Mouse (Mus musculus) G1E-ER4 (cell line): ENCODE results near the gene Slc6a13. TPM values are rescaled to one million over a fixed set of nuclear protein-coding genes. Genes with fewer than 3 reads are reported as not detected.

Source experiments
- GATA1 ChIP-seq: IDR thresholded peaks from one replicate; pipeline ENCODE4 v1.8.0; 2012; ENCODE audit warnings: low read length, inconsistent platforms
- polyA plus RNA-seq: library from polyadenylated mRNA; stranded (reverse); fragments of >175 nt; gene quantifications from 2 replicates; pipeline ENCODE4 v1.2.3, GENCODE M21; 2012

Gene Slc6a13
- polyA plus RNA-seq, 1 experiment, result 5.4 TPM

DNA sequence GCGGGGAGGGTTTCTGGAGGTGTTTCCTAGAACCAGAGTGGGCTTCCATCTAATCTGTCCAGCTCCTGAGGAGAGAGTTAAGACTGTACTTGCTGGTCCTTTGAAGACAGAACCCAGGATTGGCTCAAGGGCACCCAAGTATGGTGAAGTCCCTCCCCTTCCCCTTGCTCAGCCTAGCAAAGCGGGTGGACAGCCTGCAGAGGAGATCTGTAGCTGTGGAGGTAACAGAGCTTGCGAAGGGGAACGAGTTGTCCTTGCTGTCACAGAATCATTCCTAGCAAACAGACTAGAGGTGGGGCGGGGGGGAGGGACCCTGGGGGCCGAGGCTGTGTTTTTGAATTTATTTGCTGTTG lies 43.7 kb downstream of the Slc6a13 start:
- TF ChIP-seq GATA1, result no peak

DNA sequence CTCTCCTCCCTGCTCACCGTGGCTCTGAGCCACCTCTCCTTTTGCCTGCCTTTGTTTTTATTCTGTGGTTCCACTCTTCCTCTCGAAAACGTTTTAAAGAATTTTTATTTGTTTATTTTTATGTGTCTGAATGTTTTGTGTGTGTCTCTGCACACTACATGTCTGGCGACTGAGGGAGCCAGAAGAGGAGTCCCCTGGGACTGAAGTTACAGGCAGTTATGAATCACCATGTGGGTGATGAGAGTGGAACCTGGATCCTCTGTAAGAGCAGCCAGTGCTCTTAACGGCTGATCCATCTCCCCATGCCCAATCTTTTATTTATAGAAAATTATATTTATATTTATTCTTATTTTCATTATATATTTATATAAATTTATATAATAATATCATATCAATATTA lies 44.3 kb downstream of the Slc6a13 start:
- TF ChIP-seq GATA1, result no peak

DNA sequence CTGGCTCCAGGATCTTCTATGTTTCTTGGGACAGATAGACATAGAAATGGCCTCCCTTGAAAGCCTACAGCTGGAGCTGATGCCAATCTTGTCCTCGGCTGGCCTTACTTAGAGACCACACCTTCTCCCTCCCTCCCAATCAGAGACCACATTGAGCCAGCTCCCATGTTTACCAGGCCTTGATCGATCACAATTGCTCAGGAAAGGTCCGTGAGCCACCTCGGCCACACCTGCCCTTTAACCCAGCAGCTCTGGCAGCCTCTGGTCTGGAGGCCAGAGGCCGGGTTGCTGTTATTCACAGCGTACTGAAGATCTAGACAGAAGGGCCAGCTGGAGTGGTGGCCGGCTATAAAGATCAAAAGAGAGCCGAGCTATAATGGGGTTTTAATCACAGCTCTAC lies 46.4 kb downstream of the Slc6a13 start:
- TF ChIP-seq GATA1, result no peak

DNA sequence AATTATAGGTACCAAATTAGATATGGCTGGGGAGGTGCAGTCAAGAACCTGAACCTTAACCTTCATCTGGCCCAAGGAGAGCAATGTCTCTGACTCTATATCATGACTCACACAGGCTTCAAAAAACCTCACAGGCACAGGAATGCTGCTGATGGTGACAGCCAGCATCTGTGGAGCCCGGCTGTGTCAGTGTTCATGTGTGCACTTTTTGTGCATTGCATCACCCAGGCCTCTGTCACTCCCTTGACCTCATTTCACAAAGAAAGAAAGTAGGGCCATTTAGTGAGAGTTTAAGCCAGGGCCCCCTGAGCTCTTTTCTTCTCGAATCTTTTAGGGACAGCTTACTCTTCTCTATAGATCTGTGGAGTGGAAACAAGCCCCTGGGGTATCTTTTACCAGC lies 52.2 kb downstream of the Slc6a13 start:
- no peak for TF ChIP-seq GATA1

DNA sequence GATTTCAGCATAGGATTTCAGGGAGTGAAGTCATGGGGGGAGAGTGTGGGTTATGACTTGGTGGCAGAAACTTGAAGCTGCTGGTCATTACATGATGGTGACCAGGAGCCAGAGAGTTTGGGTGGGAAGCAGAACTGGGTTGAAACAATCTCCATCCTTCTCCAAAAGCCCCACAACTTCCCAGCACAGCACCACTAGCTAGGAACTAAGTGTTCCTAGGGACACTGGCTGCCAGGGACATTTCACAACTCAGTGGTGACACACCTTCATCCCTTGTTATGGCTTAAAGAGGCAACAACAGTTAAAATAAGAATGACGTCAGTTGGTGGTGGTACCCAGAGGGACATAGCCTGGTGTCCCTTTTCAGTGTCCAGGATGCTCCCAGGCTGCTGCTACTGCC lies 56.0 kb downstream of the Slc6a13 start:
- TF ChIP-seq GATA1, result no peak

DNA sequence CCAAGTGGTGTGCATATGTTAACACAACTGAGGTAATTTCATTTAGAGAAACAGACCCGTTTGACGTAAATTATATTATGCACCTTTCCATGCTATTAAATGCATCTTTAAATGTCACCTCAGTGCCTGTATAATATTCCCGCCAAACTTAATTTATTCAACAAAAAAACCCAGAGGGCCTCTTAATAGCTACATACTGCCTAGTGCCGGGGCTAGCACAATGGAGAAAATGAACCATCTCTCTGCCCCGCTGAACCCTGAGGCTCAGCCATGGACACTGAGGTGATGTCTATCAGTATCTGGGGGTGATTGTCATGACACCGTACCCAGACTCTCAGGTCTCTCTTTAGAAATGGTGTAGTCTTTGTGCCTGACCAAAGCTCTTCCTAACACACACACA lies 57.2 kb downstream of the Slc6a13 start:
- no peak for TF ChIP-seq GATA1

DNA sequence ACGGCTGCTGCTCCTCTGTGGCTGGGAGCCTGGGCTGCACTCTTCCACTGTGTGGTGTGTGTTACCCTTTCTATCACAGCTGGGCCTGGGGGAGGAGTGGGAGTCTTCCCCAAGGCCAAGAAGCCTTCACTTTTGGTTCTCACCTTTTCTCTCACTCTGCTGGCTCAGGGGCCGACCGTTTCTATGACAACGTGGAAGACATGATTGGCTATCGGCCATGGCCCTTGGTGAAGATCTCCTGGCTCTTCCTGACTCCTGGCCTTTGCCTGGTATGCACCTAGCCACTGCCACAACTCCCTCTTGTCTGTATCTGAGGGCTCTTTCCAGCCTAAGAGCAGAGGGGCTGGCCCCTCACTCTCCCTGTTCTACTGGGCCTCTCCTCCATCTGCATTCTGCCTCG lies 63.0 kb downstream of the Slc6a13 start:
- no peak for TF ChIP-seq GATA1

DNA sequence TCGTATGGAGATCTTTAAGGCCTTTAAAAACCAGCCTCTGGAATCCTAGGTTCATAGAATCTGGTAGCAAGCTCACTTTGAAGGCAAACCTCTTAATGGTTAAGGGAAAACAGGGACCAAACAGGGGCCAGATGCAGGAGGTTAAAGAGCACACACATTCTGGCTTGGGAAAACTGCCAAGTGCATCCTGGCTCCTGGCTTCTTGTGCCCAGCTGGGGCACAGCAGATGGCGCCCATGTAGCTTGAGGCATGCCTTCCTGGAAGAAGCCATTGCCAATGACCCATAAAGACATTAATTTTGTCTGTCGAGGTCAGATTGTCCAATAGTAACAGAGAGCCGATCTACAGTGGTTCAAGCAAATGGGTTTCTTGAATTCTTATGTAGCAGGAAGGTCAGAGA lies 63.9 kb downstream of the Slc6a13 start:
- TF ChIP-seq GATA1, result no peak

DNA sequence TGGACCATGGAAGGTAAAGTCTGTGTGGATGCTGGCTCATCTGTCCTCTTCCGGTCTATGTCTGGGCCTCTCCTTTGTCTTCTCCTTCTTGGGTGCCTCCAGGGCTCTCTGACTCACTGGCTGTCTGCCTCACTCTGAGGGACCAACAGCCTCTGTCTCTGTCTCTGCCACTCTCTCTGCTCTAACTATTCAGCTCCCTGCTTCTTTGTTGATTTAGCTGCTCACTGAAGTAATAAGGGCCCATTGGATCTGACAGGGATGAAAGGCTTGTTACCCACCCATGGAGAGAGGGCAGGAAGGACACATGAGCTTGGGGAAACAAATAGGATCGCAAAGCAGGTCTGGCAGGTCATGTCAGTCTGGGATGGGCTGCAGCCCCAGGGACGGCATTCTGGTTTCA lies 67.1 kb downstream of the Slc6a13 start:
- no peak for TF ChIP-seq GATA1

DNA sequence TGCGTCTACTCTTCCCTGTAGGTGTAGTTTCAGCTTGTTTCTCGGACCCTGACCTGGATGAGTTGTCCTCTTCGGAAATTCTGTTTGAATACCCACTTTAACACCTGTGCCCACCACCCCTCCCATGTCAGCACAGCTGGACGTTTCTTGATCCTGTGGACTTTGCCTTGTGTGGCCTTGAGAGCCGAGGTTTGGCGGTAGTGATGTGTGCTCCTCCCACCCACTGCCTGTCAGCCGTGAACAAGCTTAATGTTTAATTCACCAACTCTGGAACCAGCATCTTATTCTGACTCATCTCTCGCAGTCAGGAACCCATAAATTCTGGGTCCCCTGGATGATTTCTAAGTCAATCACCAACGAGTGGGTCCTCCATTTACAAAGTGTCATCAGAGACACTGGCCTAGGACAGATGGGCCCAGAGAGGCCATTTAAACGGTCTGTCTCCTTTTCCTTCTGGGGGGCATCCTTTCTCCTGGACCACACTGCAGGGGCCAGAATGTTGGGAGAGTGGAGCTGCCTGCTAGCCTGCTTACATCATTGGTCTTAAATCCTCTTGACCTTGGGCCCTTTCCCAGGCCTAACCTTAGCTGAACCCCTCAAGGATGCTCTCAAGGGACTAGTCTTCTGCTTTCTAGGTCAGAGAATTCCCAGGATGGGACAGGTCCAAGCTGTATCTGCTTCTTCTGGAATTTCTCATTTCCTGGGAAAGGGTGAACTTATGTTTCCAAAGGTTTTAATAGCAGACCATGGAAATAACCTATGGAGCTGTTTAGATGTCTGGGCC lies 71.4 kb downstream of the Slc6a13 start:
- no peak for TF ChIP-seq GATA1

DNA sequence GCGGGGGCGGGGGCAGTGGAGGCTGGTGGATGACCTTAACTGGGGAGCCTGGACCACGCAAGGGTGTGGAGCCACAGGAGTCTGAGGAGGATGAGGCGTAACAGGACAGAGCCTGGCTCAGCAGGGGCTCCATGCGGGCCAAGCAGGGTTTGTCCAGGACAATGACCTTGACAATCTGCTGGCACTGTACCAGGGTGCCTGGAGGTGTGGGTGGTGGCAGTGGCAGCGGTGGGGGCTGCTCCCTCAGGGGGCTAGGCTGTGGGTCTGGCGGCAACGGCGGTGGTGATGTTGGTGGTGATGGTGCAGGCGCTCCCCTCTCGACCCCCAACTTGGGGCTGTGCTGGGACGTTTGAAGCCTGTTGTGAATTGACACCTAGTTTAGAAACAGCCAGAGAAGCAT lies 76.1 kb downstream of the Slc6a13 start:
- TF ChIP-seq GATA1, result no peak

DNA sequence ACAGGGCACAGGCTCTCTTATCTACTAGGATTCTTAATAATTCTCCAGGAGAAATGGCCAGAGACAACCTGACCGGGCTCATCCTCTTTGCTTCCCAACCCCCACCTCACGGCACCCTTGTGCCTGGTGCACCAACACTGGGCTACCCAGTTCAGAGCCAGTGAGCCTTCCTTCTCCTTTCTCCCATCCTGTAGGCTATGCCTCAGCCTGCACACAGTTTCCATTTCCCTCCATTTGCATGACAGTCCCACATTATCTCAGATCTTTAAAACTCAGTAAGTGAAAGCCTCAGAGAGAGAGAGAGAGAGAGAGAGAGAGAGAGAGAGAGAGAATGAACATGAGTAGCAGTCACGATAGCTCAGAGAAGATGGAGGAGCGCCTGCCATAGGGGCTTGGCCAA lies 78.2 kb downstream of the Slc6a13 start:
- TF ChIP-seq GATA1, result no peak

DNA sequence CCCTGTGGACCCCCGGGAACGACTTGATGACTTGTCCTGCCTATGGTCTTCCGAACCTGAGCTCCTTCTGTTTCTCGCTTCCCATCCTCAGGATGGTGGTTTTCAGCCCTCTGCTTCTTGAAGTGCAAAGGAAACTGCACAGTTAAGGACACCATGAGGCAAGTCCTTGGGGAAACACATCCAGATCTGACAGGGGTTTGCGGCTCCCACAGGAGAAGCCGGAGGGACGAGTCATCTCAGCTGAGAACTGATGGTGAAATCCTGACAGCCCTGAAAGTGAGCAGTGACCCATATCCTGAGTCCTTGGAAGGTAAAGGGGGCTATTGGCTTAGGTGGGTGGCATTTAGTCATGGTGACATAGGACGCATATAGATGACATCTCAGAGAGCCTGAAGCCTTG lies 80.5 kb downstream of the Slc6a13 start:
- no peak for TF ChIP-seq GATA1

DNA sequence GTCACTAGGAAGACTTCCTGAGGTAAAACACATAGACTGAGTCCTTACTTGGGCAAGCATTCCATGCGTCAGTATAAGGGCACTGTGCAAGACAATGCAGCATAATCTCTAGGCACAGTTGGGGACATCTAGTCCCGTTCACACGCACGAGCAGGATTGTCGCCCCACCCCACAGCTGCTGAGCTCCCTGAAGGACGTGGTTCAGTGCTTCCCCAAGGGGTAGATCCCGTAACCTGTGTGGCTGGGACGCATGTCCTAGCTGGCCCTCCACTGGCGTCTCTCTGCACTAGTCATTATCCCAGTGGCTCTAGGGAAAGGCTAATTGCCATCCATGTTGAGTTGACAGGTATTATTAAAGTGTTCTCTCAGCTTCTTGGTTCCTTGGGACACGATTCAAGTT lies 82.0 kb downstream of the Slc6a13 start:
- no peak for TF ChIP-seq GATA1

DNA sequence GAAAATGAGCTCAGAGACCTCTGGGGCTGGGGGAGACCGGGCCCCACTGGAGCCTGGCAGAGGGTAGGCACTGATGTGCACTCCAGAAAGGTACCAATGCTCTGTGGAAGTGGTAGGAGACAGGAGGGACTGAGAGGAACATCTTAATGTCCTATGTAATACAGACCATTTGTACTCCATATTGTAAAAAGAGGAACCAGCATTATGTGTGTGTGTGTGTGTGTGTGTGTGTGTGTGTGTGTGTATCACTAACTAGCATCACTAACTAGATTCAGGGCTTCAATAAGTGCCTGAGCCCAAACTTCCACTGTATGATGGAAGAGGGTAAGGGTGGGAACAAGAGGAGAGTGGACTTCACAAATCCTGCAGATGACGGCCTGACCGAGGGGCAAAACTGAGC lies 85.4 kb downstream of the Slc6a13 start:
- no peak for TF ChIP-seq GATA1

Other genes starting within 250 kb of the Slc6a13 start
- 48.1 and 48.7 TPM in 2 replicates for gene Mical3, start 169.2 kb upstream of the Slc6a13 start, polyA plus RNA-seq
- 5.6 and 7.6 TPM in 2 replicates for gene Pex26, start 116.6 kb upstream of the Slc6a13 start, polyA plus RNA-seq
- not detected in 2 replicates for gene Tuba8, start 89.5 kb upstream of the Slc6a13 start, polyA plus RNA-seq
- gene Usp18, start 54.3 kb upstream of the Slc6a13 start, polyA plus RNA-seq, result 0.08 and 0.13 TPM in 2 replicates
- gene Slc6a12, start 42.8 kb downstream of the Slc6a13 start, polyA plus RNA-seq, result not detected in 2 replicates
- gene Iqsec3, start 173.5 kb downstream of the Slc6a13 start, polyA plus RNA-seq, result not detected in 2 replicates